Mouse (Mus musculus) embryo, embryonic 9.5 days (tissue): ENCODE measurements at regions not wholly inside any gene's neighbourhood (a gene's known extent, or its start where the extent isn't known, plus 50 kb on each side); places are given as distances from the start of the nearest gene placed in this dataset.

ENCODE experiments used
- DNase-seq: peaks from one replicate; pipeline ENCODE4 v3.0.0-alpha.2; 2017; ENCODE audit errors: extremely low spot score

DNA sequence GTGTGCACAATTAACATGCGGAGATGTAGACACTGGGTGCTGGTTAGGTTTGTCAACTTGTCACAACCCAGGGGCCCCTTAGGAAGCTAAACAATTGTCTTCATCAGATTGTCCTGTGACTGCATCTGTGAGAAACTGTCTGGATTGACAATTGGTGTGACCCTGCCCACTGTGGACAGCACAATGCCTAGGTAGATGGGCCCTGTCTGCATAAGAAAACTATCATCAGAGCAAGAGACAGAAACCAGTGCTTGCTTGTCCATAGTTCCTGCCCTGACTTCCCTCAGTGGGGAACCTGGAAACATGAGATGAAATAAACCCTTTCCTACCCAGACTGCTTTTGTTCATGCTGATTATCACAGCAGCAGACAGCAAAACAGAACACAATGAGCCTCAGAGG is 63.5 kb upstream of the Tyw5 start:
- DNase-seq = no peak

DNA sequence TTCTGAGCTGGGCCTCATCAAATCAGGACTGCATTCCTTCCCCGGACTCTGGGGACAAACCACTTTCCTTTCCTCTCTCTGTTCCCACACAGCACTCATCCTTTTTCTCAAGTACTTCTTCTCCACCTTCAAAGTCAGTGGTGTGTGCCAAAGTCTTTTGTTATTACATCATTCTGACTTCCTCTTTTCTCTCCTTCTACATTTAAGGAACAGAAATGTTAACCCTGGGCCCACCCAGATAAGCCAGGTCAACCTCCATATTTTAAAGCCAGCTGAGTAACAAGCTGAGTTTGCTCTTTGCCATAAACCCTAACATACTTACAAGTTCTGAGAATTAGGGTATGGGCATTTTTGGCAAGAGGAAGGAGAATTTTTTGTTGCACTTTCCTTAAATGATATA is 65.3 kb upstream of the Tyw5 start:
- no peak for DNase-seq

DNA sequence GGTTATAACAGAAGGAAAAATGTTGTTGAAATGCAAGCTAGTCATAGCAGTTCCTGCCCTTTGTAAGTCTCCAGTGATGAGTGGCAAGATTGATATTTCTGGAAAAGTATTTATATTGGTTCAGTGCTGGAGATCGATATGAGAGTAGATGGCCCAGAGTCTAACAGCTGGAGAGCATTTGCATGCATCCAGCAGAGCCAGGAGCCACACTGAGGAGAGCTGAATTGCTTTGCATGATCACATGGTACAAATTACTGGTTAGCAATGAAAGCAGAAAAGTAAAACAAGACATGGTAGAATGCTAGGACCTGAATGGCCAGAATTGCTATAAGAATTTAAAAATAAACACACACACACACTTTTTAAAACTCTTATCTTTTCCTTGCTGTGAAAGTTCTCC is 70.8 kb upstream of the Tyw5 start:
- DNase-seq = no peak

DNA sequence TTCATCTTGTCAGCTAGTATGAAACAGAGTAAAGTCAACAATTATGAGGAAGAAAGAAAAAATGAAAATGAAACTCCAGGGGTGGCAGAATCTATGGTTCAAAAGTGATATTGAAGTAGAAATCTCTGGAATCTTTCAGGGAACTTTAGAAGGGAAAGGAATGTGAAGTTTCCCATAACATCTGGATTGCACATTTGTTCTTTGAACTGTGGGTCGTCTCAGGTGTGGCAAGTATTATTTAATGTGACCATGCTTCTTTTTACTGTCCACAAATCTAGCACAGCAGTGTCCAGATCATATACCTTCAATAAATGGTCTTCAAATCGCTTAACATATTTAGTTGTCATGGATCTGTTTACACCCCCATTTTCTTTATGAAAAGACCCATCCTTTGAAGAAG is 71.2 kb upstream of the Tyw5 start:
- DNase-seq = no peak

DNA sequence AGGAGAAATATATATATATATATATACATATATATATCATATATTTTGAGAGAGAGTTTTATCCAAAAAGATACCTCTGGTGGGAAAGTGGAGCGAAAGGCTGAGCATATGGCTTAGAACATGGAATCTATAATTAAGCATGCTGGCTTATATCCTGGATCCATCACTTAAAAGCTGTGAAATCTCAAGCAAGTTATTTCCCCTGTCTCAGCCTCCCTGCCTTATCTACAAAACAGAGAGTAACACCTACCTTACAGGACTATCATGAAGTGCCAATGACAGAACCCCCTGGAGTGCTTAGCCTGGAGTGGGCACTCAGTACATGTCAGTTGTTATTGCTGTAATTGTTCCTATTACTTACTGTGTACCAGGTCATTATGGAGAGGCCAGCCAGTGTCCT is 71.9 kb upstream of the Tyw5 start:
- no peak for DNase-seq

DNA sequence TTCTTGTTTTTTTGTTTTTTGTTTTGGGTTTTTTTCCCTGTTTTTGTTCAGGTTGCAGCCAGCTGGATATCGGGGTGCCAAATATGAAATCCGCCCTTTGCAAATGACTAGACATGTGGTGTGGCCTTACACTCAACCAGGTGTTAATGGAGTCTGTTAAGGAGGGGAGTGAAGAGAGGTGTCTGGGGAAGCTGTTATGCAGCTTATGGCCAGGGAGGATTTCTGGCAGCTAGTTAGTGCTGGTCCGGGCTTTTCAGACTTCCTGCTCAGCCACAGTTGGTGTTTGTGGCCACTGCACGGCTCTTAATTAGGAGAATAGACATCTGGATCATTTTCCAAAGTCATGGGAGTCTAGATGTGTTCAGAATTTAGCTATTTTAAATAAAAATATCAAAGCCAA is 72.7 kb upstream of the Tyw5 start:
- DNase-seq = no peak

DNA sequence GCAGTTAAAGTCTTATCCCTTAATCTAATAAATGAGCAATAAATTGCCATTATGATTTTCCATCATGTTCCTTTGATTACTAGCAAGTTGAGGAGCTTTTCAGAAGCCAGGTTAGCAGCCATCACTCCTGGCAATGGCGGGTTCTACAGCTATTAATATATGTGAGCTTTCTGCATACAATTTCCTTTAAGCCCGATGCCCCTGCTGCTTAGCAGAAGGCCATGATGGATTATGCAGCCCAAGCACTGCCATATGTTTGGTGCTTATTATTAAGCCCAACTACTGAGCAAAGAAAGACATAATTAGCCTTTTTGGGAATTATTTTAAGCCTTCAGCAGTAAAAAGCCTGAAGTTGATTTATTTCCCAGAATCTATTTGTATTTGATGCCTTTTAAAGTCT is 82.3 kb upstream of the Tyw5 start:
- no peak for DNase-seq

DNA sequence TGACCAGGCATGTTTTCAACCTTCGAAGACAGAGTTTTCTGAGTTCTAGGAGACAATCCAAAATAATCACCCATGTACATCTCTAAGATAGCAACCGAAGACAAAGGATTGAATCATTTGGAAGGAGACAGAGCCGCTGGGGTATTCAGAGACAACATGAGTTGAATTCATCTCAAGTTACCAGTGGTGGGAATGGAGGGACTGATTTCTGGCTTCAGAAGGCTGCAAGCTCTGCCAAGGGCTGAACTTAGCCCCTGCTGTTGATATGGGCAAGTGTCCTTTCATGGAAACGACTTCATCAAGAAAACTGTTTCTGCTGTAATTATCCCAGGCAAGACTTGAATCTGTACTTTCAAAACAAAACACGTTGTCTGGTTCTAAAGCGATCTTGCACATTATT is 82.7 kb upstream of the Tyw5 start:
- DNase-seq = no peak

DNA sequence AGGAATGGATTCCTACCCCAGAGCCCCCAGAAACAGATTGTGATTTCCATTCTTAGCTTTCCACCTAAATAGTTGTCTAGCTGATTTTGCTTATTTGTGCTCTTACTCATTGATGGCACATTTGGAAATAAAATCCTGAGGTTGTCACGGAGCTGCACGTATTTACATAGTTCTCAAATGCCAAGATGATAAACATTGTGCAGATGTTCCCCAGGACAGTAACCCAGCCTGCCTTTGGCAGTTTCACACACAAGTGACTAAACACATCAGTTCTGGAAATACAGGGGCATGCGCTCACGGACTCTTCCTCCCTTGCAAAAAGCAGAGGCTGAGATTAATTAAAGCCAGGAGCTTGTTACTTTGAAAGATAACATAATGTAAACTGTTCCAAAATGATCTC is 83.1 kb upstream of the Tyw5 start:
- DNase-seq = no peak

DNA sequence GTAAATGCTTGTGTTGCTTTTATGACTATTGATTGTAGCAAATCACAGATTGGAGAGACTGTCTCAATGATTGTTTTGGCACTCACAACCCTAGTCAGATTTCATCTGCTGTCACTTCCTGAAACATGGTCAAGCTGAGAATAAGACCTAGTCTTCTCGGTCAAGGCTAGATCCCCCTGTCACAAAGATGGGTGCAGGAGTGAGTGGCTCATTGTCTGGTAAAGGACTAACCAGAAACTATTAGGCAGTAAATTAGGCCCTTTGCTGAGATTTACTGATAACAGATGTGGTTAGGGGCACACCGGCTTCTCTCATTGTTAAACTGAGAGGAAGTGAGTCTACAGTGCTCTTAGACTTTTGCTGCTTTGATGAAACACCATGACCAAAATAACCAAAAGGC is 85.8 kb upstream of the Tyw5 start:
- no peak for DNase-seq

DNA sequence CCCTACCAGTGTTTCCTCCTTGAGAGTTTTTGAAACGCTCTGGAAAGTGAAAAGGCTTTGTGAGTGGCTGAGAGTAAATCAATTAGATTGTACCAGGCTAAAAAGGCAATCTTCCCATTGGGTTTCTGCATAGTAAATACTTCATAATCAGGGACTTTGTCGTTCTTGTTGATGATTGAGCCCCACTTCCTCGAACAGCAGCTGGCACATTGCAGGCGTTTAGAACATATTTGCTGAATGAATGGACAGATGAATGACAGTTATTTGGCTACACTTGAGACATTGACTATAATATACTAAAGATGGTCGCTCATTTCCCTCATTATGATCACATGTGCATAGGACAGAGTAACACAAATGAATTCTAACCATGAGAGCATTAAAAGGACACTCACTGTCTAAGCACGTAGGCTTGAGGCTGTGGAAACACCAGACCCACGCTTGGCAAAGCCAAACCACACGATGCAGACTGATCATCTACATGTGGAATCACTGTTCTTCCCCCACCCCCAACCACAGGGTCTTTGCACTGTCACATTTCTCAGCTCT is 90.7 kb upstream of the Tyw5 start:
- no peak for DNase-seq

DNA sequence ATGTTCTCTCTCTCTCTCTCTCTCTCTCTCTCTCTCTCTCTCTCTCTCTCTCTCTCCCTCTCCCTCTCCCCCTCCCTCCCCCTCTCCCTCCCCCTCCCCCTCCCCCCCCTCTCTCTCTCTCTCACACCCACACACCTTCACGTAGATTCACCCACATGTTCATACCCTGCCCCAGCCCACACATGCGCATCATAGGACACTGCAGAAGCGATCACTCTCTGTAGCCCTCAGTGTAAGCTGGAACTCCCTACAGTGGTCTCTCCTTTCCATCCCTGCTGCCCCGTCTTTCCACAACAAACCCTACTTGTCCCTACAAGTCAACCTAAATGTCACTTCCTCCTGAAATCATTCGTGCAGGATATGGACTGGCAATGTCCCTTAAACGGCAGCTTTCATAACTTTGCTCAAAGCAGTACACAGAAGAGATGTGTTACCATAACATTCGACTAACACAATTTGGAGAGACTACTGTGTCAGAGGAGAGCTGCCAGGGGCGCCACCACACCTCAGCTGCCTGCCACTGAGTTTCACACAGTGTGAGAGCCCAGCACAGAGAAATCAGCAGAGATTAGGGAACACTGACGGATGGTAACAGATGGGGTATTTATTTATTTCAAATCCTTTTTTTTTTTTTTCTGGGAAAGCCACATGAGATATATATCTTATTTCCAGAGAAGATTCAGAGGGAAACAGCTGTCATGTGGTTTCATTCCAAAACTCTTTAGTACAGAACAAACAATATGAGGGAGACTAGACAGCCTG is 103.6 kb upstream of the Tyw5 start:
- DNase-seq = no peak

DNA sequence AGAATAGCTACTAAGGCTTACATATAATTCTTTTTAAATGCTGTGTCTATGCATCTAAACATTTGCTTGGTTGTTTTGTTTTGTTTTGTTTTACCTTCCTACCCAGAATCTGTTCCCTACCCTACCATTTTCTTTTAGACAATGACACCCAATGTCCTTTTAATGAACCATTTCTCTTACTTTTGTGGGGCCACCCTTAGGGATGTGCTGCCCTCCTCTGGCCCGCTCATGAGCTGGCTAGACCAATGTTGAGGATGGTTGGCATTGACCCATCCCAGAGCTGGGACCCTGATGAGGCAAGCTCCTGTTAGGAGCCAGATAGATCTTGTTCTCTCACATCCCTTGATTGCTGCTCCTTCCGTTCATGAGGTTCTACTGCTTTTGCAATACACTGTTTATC is 105.0 kb upstream of the Tyw5 start:
- no peak for DNase-seq

DNA sequence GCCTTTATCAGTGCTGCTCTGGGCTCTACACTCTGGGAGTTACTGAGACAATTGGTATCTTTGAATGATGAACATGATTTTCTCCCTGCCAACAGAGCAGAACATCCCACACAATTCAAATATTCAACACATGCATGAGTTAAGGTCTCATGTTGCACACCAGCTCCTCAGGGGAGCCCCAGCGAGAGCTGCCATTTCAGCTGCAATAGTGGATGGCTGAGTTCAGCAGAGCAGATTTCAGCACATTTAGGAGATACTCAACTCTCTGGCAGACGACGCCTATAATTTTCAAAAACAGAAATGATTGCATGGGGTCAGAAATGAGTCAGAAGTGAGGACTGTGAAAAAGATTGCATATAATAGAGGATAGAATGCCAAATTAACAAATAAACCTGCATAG is 105.6 kb upstream of the Tyw5 start:
- no peak for DNase-seq

DNA sequence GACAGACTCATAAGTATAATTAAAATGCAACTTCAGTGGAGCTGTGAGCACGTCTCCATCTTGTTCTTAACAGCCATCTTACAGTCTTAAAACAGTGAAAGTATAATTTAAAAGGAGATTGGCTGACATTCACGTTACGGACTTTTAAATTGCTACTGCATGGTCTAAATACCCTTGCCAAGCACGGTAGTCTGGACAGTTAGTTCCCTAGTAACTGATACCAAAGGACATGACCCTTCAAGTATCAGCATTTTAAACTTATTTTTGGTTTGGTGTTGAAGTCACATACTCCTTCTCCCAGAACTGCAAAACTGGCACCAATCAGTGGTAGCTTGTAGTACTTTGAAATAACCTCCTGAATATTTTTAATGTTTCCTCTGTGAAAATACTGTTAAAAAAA is 119.1 kb upstream of the Tyw5 start:
- no peak for DNase-seq

DNA sequence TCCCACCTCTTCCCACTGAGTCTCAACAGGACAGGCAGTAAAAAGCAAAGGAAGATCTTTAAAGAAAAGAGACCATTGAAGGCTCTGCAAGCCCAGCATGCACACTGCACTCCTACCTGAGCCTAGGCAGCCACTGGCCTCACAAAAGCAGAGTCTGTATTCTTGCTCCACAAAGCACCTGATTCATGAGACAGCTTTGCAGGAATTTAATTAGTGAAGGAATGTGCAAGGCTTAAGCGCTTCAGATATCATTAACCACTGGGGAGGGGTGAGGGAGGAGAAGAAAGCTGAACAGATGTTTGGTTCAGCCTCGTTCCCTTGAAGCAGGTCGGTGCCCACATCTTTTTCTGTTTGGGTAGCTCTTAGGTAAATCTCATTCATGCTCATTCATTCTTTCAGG is 121.8 kb upstream of the Tyw5 start:
- no peak for DNase-seq

DNA sequence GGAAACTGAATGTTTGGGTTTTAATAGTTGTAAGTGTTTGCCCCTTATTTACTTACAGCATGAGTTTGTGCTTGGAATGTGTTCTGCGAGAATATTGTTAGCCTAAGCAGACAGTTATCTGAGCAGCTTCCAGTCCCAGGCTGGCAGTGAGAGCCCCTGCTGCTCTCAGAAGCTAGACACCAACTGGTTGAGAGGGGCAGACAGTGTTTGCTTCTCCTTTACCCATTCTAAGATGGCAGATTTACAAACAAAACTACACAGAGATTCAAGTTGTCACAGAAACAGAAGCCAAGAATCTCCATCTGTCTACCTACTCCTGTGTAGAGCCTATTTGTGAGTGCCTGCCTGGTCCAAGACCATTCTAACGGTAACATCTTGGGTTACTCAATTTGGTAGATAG is 122.4 kb upstream of the Tyw5 start:
- DNase-seq = no peak

DNA sequence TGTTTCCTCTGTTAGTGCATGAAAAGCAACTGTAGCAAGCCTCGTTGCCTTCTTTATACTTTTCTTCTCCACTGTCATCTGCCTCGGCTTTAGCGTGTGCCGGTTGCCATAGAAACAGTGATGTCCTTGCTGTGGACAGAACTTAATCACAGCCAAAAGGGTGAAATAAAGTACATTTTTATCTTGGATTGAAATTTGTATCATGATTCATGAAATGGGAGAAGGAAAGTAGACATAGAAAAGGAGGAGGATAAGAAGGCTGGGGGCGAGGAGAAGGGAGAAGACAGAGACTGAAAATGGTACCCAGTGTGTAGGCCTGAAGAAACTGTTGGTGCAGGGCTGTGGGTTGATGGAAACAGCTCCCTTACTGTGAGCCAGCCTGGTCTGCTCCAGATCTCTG is 130.5 kb upstream of the Tyw5 start:
- DNase-seq = no peak

DNA sequence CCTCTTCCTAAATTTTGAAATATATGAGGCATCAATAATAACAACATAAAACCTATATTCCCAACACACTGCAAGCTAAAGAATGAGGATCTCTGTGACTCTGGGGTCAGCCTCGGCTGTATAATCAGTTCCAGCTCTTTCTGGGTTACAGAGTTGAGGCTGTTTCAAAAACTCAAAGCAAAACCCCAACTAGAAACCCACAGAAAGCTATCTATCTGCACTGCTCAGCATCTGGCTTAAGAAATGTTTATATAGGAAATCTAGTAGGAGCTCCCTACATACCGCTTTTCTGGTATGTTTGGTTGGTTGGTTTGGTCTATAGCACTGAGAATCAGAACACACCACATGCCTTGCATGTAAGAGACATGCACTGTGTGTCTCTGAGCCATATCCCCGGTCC is 137.8 kb upstream of the Tyw5 start:
- no peak for DNase-seq

DNA sequence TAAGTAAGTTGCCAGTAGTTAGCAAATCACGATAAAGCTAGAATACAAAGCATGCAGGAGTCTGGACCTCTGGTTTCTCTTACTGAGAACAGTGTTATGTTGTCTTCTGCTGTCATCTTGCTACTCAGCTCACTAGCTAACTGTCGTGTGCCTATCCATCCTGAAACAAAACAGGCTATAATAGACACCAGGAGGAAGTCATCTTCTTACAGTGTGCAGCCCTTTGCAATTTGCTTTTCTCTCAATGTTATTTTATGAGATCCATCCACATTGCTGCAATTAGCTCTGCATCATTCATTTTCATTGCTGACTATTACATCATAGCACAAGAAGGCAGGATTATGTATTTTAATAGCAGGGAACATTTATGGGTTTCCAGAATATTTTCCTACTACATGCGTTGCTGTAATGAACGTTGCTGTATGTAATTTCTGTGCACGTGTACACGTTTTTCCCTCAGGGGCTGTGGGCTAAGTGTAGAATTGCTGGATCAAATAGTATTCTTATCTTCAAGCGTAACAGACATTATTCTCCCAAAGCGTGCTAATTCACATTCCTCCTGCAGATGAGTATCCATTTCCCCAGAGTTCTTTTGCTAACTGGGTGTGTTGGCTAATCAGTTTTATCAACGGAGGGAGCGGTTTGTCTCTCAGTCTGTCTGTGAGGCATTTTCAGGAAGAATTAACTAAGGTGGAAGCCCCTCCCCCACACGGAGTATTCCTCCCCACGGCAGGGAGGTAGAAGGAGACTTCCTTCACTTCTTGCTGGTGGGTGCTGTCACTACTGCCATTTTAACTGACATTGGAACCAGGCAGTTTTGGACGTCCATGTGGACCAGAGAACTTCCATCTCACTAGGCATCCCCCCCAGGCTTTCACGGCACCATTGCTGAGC is 139.1 kb upstream of the Tyw5 start:
- no peak for DNase-seq

DNA sequence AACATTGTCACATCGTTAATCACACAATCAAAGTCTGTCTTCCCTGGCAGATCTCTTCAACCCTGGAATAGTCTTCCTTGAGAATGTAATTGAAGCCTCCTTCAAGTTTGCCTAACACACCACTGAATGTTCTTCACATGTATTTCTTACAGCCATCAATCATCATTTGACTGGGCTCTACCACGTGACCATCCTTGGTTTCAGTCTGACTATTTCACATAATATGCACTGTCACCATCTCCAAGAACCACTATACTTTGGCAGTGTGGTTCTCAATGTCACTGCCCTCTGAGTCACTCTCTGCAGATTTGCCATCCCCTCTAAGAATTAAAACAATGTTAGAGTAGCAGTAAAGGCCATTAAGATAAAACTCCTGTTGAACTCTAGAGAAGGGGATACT is 154.6 kb upstream of the Tyw5 start:
- no peak for DNase-seq

DNA sequence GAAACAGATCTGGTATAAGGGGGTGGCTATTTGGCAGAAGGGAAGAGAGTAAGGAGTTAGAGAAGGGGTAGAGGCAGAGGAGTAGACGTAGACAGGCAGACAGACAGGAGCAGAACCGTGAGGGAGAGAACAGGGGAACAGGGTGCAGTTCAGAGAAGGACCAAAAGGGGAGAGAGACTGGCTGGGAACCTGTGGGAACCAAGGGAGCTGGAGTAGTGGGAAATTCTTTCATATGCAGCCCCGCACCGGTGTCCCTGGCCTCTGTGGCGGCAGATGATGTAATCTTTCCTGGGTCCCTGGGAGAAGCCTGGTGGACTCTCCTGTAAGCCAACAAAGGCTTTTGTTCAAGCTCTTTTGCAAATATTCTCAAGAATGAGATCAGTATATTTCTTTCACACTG is 157.8 kb upstream of the Tyw5 start:
- DNase-seq = no peak

DNA sequence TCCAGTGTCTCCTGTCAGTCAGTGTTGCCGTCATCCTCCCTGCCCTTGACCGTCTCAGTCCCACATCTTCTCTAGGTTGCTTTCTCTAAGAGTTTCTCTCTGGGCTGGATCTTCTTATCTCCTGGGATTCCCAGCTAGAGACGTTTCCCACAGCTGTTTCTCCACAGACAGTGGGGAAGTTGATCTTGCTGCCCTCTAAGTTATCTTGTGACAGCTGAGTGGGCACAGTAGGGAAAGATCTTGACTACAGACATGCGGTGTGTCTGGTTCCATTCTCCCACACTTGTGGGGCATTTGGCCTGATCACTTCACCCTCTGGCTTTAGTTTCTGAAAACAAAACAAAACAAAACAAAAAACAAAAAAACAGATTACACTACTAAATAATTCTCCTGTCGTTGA is 165.2 kb upstream of the Tyw5 start:
- no peak for DNase-seq
